Mouse (Mus musculus) left cerebral cortex, adult 11 months (tissue): ENCODE data around the gene Nxph4.
A peak's percentile ranks its signal among the peaks of the same experiment; 100 is the strongest.

ENCODE experiments used
- DNase-seq: peaks from one replicate; pipeline ENCODE4 v3.0.0; 2022; ENCODE audit warnings: low spot score

The Nxph4 gene

GRCm38 (mm10) chr10:127515271-127515982 is 18.9 kb downstream of the Nxph4 start:
- DNase-seq = no peak

DNA sequence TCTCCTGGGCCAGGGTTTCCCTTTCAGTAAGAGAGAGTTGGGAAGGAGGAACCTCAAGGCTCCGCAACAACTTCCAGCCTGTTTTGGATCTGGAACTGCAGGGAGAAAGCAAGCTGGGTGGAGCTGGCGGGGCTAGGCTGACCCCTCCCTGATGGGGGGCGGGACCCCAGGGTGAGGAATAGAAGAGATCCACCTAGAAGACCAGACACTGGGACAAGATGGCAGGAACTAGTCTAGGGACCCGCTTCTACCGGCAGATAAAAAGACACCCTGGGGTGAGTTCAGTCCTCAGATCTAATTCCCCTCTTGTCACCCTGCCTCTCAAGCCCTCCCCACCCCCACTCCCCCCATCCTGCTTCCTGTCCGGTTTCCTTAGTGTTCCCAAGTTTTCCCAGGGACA is 19.6 kb downstream of the Nxph4 start, which contains the start of gene Ndufa4l2:
Gene Ndufa4l2, plus strand, starts transcription at position 204 of the 400 bp plus-strand sequence.
- DNase-seq = no peak

DNA sequence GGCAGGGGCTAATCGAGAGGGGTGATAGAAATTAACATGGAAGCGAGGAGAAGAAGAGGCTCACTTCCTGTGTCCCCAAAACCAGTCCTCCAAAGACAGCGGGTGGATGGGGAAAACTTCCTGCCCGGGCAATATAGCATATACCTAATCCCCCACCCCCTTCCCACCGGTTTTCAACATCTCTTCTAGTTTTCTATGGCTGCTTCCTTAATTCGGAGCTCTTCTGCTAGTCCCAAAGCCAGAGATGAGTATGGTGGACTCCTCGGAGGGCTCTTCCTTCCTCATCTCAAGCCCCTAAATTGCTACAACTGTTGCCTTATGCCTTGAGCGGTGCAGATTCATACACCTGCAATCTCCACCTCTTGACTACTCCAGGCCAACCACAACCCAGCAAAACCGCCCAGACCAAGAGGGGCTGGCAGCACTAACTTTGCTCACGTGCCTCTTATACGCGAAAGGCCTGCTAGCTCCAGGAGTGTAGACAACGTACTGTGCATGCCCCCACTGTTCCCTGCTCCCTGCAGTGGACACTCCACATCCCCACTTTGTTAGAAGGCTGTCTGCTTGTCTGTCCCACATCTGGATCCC is 20.2 kb downstream of the Nxph4 start:
- no peak for DNase-seq

- DNase-seq = no peak
Measured at GRCm38 (mm10) chr10:127513501-127514091, 20.8 kb downstream of the Nxph4 start.

DNA sequence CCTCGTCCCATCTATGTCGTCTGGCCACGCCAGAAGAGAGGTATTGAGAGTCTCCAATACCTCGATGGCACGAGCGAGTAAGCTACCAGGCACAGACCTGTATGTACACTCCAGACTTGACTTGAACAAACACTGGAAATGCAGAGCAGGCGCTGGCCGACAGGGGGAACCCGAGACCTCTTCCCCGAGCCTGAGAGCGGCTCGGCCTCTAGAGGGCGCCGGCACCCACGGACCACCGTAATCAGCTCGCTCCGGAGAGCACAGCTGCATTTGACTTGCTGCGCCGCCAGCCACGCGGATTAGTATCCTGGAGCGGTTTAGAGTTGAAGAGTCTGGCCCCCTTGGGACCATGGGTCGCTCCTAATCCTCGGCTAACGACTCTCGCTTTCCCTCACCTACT is 21.5 kb downstream of the Nxph4 start:
- peak; percentile 88 for DNase-seq

DNA sequence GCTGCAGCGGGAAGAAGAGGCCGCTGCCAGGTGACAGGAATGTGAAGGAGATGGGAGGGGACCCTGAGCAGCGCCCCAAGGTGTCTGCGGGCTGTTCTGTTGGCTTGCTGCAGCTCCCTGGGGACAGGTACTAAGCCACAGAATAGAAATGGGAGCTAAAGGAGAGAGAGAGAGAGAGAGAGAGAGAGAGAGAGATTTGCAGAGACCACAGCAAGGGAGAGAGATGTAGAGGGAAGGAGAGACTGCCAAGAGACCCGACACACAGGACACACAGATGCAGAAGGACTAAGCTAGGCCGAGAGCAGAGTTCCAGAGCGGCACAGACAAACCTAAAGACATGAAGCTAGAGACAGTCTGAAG is 22.1 kb downstream of the Nxph4 start:
- no peak for DNase-seq

DNA sequence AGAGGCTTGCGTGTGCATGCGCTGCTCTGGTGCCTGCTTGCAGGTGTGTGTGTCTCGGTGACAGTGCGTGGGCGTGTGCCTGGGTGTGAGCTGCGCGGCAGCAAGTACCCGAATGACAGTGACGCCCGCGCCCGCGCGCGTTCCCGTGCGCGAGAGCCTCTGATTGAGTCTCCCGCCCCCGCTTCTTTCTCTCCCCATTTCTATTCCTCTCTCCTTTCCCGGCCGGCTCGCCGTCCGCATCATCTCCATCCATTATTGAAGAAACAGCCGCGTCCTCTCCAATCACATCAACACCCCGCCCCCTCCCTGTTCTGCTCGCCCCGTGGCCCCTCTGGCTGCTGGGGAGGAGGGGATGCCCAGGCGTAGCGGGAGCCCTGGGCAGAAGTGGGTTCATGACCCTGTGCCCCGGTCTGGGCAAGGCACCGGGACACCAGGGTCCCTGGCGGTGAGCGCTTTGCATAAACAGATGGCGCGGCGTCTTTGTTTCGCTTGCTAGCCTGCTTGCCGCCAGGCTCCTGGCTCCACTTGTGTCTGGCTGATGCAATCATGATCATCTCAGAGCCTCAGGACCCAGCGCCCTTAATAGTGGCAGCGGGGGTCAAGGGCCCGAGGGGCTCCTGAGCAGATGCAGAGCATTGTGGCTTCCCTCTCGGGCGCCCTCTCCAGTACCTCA is 22.6 kb downstream of the Nxph4 start:
- DNase-seq = peak; percentile 91

- DNase-seq = no peak
Measured at GRCm38 (mm10) chr10:127510895-127511617, 23.3 kb downstream of the Nxph4 start.

DNA sequence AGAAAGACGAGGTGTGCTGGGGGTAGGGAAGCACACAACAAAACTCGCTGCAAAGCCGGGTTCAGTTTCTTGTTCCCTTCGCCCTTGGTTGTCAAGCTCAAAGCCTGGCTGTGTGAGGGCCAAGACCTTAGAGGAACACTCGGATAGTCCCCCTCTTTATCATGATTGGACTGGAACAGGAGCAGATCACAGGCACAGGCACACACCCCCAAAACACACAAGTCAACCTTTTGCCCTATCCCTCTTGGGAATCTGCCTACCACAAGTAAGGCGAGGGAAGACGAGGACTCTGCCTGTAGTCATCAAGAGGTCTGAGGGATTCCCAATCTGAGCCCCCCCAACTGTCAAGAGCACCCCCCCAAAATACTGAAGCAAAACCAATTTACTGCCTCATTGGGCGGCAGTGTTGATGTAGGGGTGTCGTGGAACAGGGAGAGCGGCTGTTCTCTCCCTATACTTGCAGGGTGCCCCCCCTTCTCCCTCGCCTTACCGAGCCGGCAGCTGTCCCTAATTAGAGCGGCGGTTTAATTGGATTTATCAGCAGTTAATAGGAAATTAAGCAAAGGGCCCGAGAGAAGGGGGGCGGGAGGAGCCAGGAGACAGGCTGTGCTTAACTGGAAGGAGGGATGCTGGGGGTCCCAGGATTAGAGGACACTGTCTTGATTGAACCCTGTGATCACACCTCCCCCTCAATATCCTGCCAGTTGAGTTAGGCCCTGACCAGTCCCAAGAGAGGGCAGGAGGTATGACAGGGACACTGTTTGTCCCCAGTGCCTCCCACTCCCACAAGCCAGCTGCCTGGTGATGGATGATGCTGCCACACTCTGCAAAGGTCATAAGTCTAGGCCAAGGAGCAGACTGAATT is 24.3 kb downstream of the Nxph4 start:
- DNase-seq = no peak

DNA sequence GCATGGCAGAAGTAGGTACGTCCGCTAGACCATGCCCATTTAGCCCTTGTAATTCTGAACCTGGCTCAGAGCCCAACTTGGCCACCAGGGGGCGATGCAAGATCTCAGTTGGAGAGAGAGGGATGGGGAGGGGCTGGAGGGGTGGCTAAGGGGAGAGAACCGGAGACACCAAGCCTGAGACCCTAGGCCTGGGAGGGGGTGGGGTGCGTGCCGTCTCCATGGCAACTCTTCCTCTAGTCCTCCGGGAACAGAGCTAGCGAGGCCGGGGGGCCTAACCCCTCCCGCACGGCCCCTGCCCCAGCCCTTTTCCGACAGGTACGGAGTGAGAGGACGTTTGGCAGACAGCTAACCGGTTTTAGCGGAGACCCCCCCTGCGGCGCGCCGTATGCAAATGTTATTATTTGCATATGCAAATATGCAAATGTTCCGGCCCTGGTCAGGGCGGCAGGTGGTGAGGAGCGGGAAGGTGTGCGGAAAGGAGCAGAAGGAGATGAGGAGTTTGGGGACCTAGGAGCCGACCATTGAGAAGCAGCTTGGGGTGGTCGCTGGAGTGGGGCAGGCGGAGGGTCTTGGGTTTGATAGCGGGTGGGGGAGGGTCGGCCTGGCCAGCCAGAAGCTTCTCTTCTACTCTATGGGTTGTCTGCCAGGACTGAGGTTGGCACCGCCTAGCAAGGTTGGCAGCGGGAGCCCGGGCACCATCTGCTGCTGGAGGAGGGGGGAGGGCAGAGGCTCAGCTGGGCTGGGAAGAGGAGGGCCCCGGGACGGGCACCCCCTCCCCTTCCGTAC is 25.1 kb downstream of the Nxph4 start:
- peak; percentile 72 for DNase-seq

- DNase-seq = peak; percentile 65
Measured at GRCm38 (mm10) chr10:127508239-127508638, 26.1 kb downstream of the Nxph4 start.

GRCm38 (mm10) chr10:127500894-127501893 is 33.2 kb downstream of the Nxph4 start, which contains the start of gene Stac3:
Gene Stac3, plus strand, starts transcription at chr10:127501686.
- DNase-seq = no peak

- DNase-seq = no peak
Measured at GRCm38 (mm10) chr10:127500042-127500441, 34.3 kb downstream of the Nxph4 start.

DNA sequence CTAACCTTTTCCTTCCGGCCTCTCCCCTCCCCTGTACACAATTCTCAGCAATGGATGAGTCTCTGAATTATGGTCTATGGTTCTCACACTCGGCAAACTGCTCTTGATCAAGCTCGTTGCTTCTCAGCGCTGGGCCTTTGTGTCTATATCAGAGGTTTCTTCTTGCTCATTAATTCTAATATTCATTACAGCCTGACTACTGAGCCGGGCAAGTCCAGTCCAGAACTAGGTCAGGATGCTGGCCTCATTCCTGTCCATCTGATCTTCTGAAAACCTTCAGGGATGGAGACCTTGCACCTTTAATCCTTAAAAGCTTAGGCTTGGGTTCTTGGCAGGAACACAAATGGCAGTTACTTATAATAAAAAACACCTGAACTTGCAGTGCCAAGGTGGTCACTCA is 34.8 kb downstream of the Nxph4 start:
- no peak for DNase-seq

- no peak for DNase-seq
Measured at GRCm38 (mm10) chr10:127496156-127496555, 38.2 kb downstream of the Nxph4 start.

GRCm38 (mm10) chr10:127492118-127492517 is 42.2 kb downstream of the Nxph4 start:
- no peak for DNase-seq

GRCm38 (mm10) chr10:127491128-127491512 is 43.2 kb downstream of the Nxph4 start:
- no peak for DNase-seq

GRCm38 (mm10) chr10:127490160-127491127 is 43.9 kb downstream of the Nxph4 start:
- no peak for DNase-seq
